Mouse (Mus musculus) cortical plate, adult 2 months (tissue): ENCODE results near the gene Lig3.

ENCODE experiments used
- CTCF ChIP-seq: fragments of 200-500 bp; IDR thresholded peaks from 2 replicates; pipeline ENCODE4 v1.5.1; 2011; ENCODE audit warnings: mild to moderate bottlenecking, control low read depth, low read length; ENCODE audit not compliant: insufficient read depth; ENCODE audit errors: extremely low read depth
- POLR2A ChIP-seq: fragments of 200-500 bp; IDR thresholded peaks from 2 replicates; pipeline ENCODE4 v1.6.1; 2011; ENCODE audit warnings: mild to moderate bottlenecking, low read length, control low read depth; ENCODE audit not compliant: insufficient read depth; ENCODE audit errors: extremely low read depth

- TF ChIP-seq CTCF, result no peak
- no peak for TF ChIP-seq POLR2A
Measured at GRCm38 (mm10) chr11:82833929-82834328, 53.0 kb downstream of the Lig3 start.
